Mouse (Mus musculus) brain, adult 2 months (tissue): ENCODE data around the gene Thsd1.

Experiments used
- DNase-seq: peaks from one replicate; pipeline ENCODE4 v3.0.0; 2011; ENCODE audit warnings: low read depth, low spot score

Thsd1 gene

DNA sequence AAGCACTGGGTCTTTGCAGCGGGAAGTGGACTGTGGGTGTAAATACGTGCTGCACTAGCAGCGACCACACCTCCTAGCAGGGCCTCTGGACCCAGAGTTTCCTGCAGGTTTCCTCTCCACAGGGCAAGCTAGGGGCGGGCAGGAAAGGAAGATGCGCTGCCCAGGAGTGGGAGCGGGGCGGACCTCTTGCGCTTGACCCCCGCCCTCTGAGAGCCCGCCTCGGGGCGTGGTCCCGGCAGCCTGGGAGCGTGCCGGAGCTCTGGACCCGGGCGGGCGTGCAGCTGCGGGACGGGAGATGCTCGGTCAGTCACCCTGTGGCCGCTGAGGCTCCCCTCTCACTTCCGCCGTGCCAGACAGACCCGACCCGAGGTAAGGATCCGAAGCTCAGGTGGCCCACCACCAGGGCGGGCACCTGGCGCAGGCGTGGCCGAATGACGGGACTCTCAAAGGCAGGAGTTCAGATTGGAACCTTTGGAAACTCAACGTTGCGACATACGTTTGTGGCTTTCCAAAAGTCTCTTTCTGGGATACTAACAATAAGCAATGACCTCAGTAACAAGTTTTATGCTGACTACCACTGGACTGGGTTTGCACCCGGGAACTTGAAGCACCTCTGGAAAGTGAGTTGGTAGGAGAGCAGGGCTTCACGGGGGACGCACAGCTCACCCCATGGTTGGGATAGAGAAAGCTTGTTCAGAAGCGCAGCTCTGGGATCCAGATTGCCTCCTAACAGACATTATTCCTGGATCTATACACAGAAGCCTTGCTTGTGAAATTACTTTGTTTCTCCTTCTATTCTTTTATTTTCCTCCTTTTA, at the start of gene Thsd1:
TSS of gene Thsd1 (plus strand) at position 253 of the 817 bp plus-strand sequence.
- DNase-seq, result peak; percentile 44

GRCm38 (mm10) chr8:22184884-22185283, 42.2 kb upstream of the Thsd1 start:
- DNase-seq, result no peak

GRCm38 (mm10) chr8:22185431-22186397, 41.4 kb upstream of the Thsd1 start, which contains the start of gene Ckap2:
TSS of gene Ckap2 (minus strand) at chr8:22185819.
- peak; percentile 84 for DNase-seq

DNA sequence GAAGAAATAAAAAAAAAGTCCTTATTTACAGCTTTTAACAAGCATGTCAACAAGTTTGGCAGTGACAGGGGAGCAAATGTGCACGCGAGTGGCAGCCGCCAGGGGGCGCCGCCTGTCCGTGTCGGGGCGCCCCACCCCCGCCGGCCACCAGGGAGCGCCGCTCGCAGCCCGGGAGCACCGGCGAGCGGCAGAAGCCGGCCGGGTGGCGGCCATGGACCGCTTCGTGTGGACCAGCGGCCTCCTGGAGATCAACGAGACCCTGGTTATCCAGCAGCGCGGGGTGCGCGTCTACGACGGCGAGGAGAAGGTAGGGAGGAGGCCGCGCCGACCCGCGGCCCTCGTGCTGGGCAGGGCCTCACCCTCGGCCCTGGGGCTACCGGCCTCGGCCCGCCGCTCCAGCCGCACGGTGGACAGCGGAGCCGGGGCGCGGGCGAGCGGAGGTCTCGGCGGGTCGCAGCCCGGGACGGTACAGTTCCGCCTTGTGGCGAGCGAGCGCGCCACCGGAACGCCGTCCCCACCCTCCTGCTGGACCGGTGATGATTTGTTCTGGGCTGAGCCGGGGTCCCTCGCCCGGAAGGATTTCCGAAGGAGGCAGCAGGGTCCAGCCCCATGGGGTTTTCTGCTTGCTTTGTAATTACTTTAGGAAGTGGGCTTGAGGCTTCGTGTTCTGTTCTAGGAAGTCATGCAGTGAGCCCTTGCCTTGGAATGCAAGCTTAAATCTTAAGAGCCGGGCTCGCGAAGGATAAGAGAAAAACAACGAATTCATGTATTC, 34.3 kb upstream of the Thsd1 start, which contains the start of gene Vps36:
TSS of gene Vps36 (plus strand) at position 150 of the 772 bp plus-strand sequence.
- DNase-seq, result peak; percentile 89

DNA sequence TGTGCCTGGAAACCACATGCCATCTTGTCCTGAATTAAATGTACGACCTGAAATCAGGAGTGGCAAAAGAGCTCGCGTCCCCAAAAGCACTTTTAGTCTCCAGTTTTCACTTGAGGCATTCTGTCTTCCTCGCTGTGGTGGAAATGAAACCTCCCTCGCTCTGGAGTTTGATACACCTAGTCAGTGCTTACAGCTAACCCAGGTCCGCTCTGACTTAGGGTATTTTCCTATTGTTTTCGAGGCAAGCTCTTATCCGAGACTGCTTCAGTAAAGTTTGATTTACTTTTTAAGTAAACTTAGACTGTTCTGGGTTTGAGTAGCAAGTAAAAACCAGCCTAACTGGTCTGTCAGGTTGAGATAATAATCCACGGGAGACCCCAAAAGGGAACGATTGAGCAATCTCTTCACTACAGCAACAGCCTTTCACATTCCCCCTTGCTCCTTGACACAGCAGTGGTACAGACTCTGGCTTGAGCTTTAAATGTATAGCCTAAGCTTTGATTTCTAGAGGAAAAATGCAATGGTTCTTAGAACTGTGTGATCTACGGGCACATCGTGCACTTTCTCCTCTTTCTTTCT, 33.6 kb upstream of the Thsd1 start:
- peak; percentile 45 for DNase-seq

DNA sequence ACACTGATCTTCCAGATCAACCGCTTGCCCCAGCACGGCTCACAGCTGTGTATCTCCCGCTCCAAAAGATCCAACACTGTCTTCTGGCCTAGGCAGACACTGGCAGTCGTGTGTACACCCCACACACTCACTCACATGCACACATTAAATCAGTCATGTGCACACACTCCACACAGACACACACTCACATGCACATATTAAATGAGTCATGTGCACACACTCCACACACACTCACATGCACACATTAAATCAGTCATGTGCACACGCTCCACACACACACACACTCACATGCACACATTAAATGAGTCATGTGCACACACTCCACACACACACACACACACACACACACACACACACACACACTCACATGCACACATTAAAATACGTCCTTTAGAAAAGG, 29.2 kb upstream of the Thsd1 start:
- DNase-seq, result peak; percentile 10

DNA sequence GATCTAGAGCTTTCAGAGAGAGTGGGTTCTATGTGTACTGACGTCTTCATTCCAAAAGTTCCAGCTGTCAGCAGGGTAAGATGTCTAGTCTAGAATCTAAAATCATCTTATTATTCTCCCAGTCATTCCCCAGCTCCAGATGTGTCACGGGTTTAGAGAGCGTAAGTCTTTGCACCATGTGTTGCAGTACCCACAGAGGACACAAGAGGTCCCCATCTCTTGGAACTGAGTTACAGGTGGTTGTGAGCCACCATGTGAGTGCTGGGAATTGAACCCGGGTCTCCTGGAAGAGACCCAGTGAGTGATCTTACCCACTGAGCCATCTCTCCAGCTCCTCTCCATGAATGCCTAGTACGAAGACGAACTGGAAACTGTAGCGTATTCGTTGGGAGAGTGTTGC, 27.6 kb upstream of the Thsd1 start:
- no peak for DNase-seq

GRCm38 (mm10) chr8:22207535-22207934, 19.6 kb upstream of the Thsd1 start:
- DNase-seq, result no peak

- no peak for DNase-seq
Observed at GRCm38 (mm10) chr8:22209012-22209411, 18.1 kb upstream of the Thsd1 start.

DNA sequence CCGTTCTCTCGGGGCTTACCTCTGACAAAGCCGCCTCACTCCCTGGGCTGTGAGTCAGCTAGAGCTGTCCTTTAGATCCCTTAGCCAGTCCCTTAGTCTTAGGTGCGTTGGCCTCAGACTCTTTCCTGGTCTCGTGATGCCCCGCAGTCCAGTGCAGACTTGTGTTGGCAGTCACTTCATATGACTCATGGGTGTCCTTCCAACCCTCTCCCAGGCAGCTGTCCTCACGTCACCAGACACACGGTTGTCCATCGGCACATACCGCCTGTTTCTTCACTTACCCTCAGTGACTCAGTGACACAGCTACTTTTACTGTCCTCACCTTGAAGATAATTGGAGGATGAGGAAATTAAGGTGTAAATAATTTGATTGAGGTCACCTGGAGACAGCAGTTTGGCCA, 12.3 kb upstream of the Thsd1 start:
- no peak for DNase-seq

DNA sequence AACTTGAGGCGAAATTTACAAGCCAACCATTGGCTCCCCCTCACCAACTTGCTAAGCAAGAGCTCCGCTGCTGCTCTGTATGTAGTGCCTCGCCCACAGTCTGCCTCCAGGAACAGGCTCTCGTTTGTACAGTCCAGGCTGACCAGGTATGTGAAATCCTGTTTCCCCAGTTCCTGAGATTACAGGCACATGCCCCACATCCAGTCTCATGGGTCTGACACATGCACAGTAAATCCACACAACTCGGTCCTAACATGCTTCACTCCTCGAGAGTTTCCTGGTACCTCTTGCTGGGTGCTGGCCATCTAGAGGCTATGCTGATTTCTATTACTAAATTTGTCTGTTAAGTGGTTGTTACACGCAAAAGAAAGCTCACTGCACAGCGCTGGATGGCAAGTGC, 752 bp upstream of the Thsd1 start:
- DNase-seq, result no peak

GRCm38 (mm10) chr8:22228621-22229020, 1.5 kb downstream of the Thsd1 start:
- DNase-seq, result no peak

- DNase-seq, result no peak
Observed at GRCm38 (mm10) chr8:22242986-22243385, 15.9 kb downstream of the Thsd1 start.

DNA sequence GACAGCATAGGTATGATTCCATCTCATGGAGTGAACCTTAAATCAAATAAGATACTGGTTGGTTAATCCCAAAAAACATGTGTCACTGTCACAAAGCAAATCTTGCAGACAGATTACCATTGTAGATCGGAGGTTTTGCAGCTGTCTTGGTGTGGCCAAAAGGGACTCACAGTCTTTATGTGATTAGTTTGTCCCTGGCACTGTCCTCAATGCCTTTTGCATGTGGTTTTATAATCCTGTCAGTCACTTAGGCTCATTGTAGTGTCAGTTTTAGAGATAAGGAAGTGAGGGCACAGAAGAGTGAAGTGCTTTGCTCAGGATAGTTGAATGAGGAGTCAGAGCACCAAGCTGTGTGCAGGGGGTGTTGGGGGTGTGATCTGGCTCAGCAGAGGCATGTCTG, 18.6 kb downstream of the Thsd1 start:
- no peak for DNase-seq

DNA sequence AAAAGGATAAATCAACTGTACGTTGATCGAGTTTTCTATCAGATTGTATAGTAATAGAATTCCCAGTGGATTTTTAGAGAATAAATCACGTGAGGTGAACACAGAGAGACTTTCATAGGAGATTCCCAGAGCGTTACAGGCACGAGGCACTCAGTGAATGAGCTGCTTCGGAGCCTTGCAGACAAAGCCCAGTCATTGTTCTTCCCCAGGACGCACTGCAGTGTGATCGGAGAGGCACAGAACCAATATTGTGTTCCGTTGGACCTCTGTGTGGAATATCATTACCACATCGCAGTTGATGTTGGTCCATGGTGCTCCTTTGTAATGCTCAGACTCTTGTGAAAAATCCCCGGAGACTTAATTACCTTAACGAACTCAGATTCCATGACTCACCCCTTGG, 20.8 kb downstream of the Thsd1 start:
- peak; percentile 89 for DNase-seq

DNA sequence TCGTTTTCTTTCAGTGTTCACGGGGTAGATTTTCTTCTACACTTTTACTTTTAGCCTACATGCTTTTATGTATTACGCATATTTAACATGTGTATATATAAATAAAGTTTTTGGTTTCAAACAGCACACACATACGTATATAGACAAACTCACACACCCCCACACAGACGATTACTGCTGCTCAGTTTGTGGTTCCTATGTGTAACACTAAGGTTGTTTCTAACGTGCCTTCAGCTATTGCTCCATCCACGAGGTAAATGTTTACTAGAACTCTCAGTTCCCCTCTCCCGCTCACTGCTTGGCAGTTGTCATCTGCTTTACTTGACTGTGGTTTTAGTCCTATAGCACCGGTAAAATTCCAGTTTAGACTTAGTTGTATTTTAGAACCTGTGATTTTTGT, 22.0 kb downstream of the Thsd1 start:
- no peak for DNase-seq

GRCm38 (mm10) chr8:22258946-22259450, 31.9 kb downstream of the Thsd1 start:
- DNase-seq, result no peak

DNA sequence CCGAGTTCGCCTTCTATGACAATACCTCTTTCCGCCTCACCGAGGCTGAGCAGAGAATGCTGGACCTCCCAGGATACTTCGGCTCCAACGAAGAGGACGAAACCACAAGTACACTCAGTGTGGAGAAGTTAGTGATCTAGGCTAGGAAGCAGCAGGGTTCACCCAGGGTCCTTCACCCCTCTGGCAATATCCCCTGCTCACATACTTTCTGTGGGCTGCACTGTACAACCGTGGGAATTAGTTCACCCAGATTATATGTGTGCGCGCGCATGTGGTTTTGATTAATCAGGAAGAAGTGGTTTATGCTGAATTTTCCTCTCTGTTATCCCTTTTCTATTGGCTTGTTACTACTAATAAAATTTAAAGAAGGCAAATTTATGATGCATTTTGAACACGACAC, 32.4 kb downstream of the Thsd1 start:
- no peak for DNase-seq

DNA sequence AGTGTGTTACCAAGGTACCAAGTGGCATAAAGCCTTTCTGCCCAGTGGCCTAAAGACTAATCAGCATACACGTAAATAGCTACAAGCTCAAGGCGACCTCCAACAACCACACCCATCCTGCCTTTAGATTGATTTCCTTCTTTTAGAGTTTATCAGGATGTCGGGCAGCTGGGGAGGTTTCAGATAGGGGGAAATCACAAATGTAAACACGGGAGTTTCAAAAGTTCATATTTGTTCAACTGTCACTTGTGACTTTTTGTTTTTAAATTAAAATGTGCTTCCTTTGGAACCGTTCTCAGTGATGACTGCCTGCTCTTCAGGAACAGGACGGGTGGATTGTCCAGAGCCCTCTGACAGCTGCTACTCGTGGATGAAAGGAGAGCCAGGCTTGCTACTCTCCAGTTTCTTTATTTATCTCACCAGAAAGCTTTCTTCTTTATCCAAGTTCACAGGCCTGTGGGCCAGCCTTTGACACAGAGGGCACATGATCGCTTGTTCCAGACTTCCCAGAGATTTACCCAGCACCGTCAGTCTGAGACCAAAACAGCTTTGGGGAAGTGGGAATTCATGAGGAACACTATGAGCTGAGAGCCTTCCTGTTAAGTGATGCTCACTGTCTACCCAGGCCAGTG, 33.1 kb downstream of the Thsd1 start:
- DNase-seq, result no peak

- DNase-seq, result no peak
Observed at GRCm38 (mm10) chr8:22262267-22262666, 35.2 kb downstream of the Thsd1 start.

GRCm38 (mm10) chr8:22264292-22264691, 37.2 kb downstream of the Thsd1 start:
- no peak for DNase-seq
